Mouse (Mus musculus): ENCODE measurements around the gene Pmm1. TPM values are rescaled to one million over a fixed set of nuclear protein-coding genes. Genes with fewer than 3 reads are reported as not detected.

Pmm1 gene
- polyA plus RNA-seq, 1 experiment from 2014 or later: 40.6 TPM

GRCm38 (mm10) chr15:81952310-81952709, 8.4 kb downstream of the Pmm1 start:
- 88% methylated on average over 4 of the region's 4 CpGs for WGBS
- H3K4me2 ChIP-seq: no peak overlapping the region

DNA sequence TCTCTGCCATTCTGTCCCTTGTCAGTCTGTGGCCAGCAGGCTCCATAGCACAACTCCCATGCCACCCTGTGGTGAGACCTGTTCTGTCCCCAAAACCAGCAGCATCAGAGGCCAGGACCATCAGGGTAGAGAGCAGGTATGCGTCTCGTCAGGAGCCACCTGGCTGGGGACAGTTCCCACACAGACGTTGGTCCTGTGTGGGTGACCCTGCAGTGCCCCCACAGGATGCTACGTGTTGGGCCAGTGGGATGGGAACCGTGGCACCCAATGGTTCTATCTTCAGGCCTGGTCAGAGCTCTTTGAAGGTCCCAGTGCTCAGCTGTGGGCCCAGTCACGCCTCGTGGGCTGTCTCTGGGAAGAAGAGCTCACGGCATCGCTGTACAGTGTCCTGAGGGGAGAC, 9.6 kb downstream of the Pmm1 start:
- WGBS: 91% methylated on average over 9 of the region's 9 CpGs
- no peak for DNase-seq (ENCODE audit: low spot score)
- Histone ChIP-seq H3K4me3 (ENCODE audit: low read depth, low read length) (no peak overlapping the region), H3K27ac (ENCODE audit: low read depth, low read length) (no peak overlapping the region), H3K9ac (ENCODE audit: low read depth, low read length) (no peak overlapping the region), H3K9me3 (ENCODE audit: control insufficient read depth, low read length) (no peaks in the 10 kb centered on the region), H3K36me3 (ENCODE audit: control insufficient read depth, insufficient read depth, low read length) (no peaks in the 10 kb centered on the region; the same call in 1 of the 2 replicates), H3K27me3 (replicated peaks; ENCODE audit: control insufficient read depth, insufficient read depth, low read length) (no peaks in the 10 kb centered on the region), H3K4me2 (no peak overlapping the region), H3K4me1 (replicated peaks; ENCODE audit: control insufficient read depth, insufficient read depth, low read length) (peaks cover 9% of the 10 kb centered on the region)
- no peak for ATAC-seq (replicated peaks; ENCODE audit: low FRiP score)

More at GRCm38 (mm10) chr15:81952310-81952709, 8.4 kb downstream of the Pmm1 start:
- Histone ChIP-seq H3K9me3 (ENCODE audit: control insufficient read depth, low read length) (no peaks in the 10 kb centered on the region), H3K9ac (ENCODE audit: low read depth, low read length) (no peak overlapping the region), H3K4me3 (ENCODE audit: low read depth, low read length) (no peak overlapping the region), H3K4me1 (replicated peaks; ENCODE audit: control insufficient read depth, insufficient read depth, low read length) (peaks cover 9% of the 10 kb centered on the region), H3K27me3 (replicated peaks; ENCODE audit: control insufficient read depth, insufficient read depth, low read length) (no peaks in the 10 kb centered on the region), H3K36me3 (ENCODE audit: control insufficient read depth, insufficient read depth, low read length) (no peaks in the 10 kb centered on the region; the same call in 1 of the 2 replicates), H3K27ac (ENCODE audit: low read depth, low read length) (no peak overlapping the region)
- no peak for ATAC-seq (replicated peaks; ENCODE audit: low FRiP score)
- no peak for DNase-seq (ENCODE audit: low spot score)

GRCm38 (mm10) chr15:81950716-81951115, 10.0 kb downstream of the Pmm1 start:
- no peak for ATAC-seq (replicated peaks; ENCODE audit: low FRiP score)
- no peak for DNase-seq (ENCODE audit: low spot score)
- 90% methylated on average over 5 of the region's 5 CpGs for WGBS

GRCm38 (mm10) chr15:81949476-81950131, 11.1 kb downstream of the Pmm1 start:
- no peak overlapping the region for H3K4me2 ChIP-seq
- H3K36me3 ChIP-seq (ENCODE audit: control insufficient read depth, insufficient read depth, low read length): no peaks in the 10 kb centered on the region; the same call in 1 of the 2 replicates
- no peak overlapping the region for H3K27ac ChIP-seq (ENCODE audit: low read depth, low read length)
- H3K9me3 ChIP-seq (ENCODE audit: control insufficient read depth, low read length): no peaks in the 10 kb centered on the region
- H3K4me3 ChIP-seq (ENCODE audit: low read depth, low read length): no peak overlapping the region
- DNase-seq (ENCODE audit: low spot score) (no peak), ATAC-seq (replicated peaks; ENCODE audit: low FRiP score) (no peak)
- 76% methylated on average over 11 of the region's 11 CpGs for whole genome bisulfite sequencing
- H3K9ac ChIP-seq (ENCODE audit: low read depth, low read length): no peak overlapping the region
- H3K4me1 ChIP-seq (replicated peaks; ENCODE audit: control insufficient read depth, insufficient read depth, low read length): peaks cover 9% of the 10 kb centered on the region
- no peaks in the 10 kb centered on the region for H3K27me3 ChIP-seq (replicated peaks; ENCODE audit: control insufficient read depth, insufficient read depth, low read length)

More at GRCm38 (mm10) chr15:81950716-81951115, 10.0 kb downstream of the Pmm1 start:
- H3K36me3 ChIP-seq (ENCODE audit: control insufficient read depth, insufficient read depth, low read length): no peaks in the 10 kb centered on the region; the same call in 1 of the 2 replicates
- H3K27me3 ChIP-seq (replicated peaks; ENCODE audit: control insufficient read depth, insufficient read depth, low read length): no peaks in the 10 kb centered on the region
- H3K9ac ChIP-seq (ENCODE audit: low read depth, low read length): no peak overlapping the region
- H3K9me3 ChIP-seq (ENCODE audit: control insufficient read depth, low read length): no peaks in the 10 kb centered on the region
- H3K27ac ChIP-seq (ENCODE audit: low read depth, low read length): no peak overlapping the region
- no peak overlapping the region for H3K4me3 ChIP-seq (ENCODE audit: low read depth, low read length)
- peaks cover 9% of the 10 kb centered on the region for H3K4me1 ChIP-seq (replicated peaks; ENCODE audit: control insufficient read depth, insufficient read depth, low read length)
- H3K4me2 ChIP-seq: no peak overlapping the region

- Histone ChIP-seq H3K27me3 (replicated peaks; ENCODE audit: control insufficient read depth, insufficient read depth, low read length) (no peaks in the 10 kb centered on the region), H3K9ac (ENCODE audit: low read depth, low read length) (no peak overlapping the region), H3K9me3 (ENCODE audit: control insufficient read depth, low read length) (no peaks in the 10 kb centered on the region), H3K4me2 (no peak overlapping the region), H3K27ac (ENCODE audit: low read depth, low read length) (no peak overlapping the region), H3K4me3 (ENCODE audit: low read depth, low read length) (no peak overlapping the region), H3K36me3 (ENCODE audit: control insufficient read depth, insufficient read depth, low read length) (no peaks in the 10 kb centered on the region; the same call in 1 of the 2 replicates), H3K4me1 (replicated peaks; ENCODE audit: control insufficient read depth, insufficient read depth, low read length) (peaks cover 9% of the 10 kb centered on the region)
- WGBS: 74% methylated on average over 10 of the region's 10 CpGs
- DNase-seq (ENCODE audit: low spot score) (no peak), ATAC-seq (replicated peaks; ENCODE audit: low FRiP score) (no peak)
These were observed 11.7 kb downstream of the Pmm1 start for GRCm38 (mm10) chr15:81949076-81949475.

- DNase-seq (ENCODE audit: low spot score) (no peak), ATAC-seq (replicated peaks; ENCODE audit: low FRiP score) (no peak)
- H3K4me1 ChIP-seq (replicated peaks; ENCODE audit: control insufficient read depth, insufficient read depth, low read length): peaks cover 10% of the 10 kb centered on the region
- no peak overlapping the region for H3K4me3 ChIP-seq (ENCODE audit: low read depth, low read length)
- WGBS: 26% methylated on average over 9 of the region's 9 CpGs
- H3K9me3 ChIP-seq (ENCODE audit: control insufficient read depth, low read length): no peaks in the 10 kb centered on the region
- H3K9ac ChIP-seq (ENCODE audit: low read depth, low read length): no peak overlapping the region
- no peaks in the 10 kb centered on the region for H3K27me3 ChIP-seq (replicated peaks; ENCODE audit: control insufficient read depth, insufficient read depth, low read length)
- no peak overlapping the region for H3K4me2 ChIP-seq
- no peaks in the 10 kb centered on the region for H3K36me3 ChIP-seq (ENCODE audit: control insufficient read depth, insufficient read depth, low read length)
- H3K27ac ChIP-seq (ENCODE audit: low read depth, low read length): no peak overlapping the region
These were observed 17.5 kb downstream of the Pmm1 start for GRCm38 (mm10) chr15:81943176-81943749.

- H3K27me3 ChIP-seq (replicated peaks; ENCODE audit: control insufficient read depth, insufficient read depth, low read length): peaks cover 15% of the 10 kb centered on the region; the same call in 1 of the 2 replicates
- no peak overlapping the region for H3K9ac ChIP-seq (ENCODE audit: low read depth, low read length)
- H3K9me3 ChIP-seq (ENCODE audit: control insufficient read depth, low read length): no peaks in the 10 kb centered on the region
- no peak overlapping the region for H3K27ac ChIP-seq (ENCODE audit: low read depth, low read length)
- DNase-seq (ENCODE audit: low spot score): no peak
- peaks cover 19% of the 10 kb centered on the region for H3K4me1 ChIP-seq (replicated peaks; ENCODE audit: control insufficient read depth, insufficient read depth, low read length)
- no peak for ATAC-seq (replicated peaks; ENCODE audit: low FRiP score)
- no peaks in the 10 kb centered on the region for H3K36me3 ChIP-seq (ENCODE audit: control insufficient read depth, insufficient read depth, low read length)
- 87% methylated on average over 2 of the region's 2 CpGs for WGBS
- no peak overlapping the region for H3K4me3 ChIP-seq (ENCODE audit: low read depth, low read length)
- no peak overlapping the region for H3K4me2 ChIP-seq
These were observed 19.7 kb downstream of the Pmm1 start for GRCm38 (mm10) chr15:81941010-81941409.

- no peaks in the 10 kb centered on the region for H3K36me3 ChIP-seq (ENCODE audit: control insufficient read depth, insufficient read depth, low read length)
- H3K9me3 ChIP-seq (ENCODE audit: control insufficient read depth, low read length): no peaks in the 10 kb centered on the region
- WGBS: 82% methylated on average over 5 of the region's 5 CpGs
- ATAC-seq (replicated peaks; ENCODE audit: low FRiP score) (no peak), DNase-seq (ENCODE audit: low spot score) (no peak)
- H3K4me2 ChIP-seq: no peak overlapping the region
- H3K4me1 ChIP-seq (replicated peaks; ENCODE audit: control insufficient read depth, insufficient read depth, low read length): peaks cover 19% of the 10 kb centered on the region
- H3K4me3 ChIP-seq (ENCODE audit: low read depth, low read length): no peak overlapping the region
- no peak overlapping the region for H3K27ac ChIP-seq (ENCODE audit: low read depth, low read length)
- H3K9ac ChIP-seq (ENCODE audit: low read depth, low read length): no peak overlapping the region
- peaks cover 15% of the 10 kb centered on the region; the same call in 1 of the 2 replicates for H3K27me3 ChIP-seq (replicated peaks; ENCODE audit: control insufficient read depth, insufficient read depth, low read length)
These were observed 20.5 kb downstream of the Pmm1 start for GRCm38 (mm10) chr15:81940219-81940618.

DNA sequence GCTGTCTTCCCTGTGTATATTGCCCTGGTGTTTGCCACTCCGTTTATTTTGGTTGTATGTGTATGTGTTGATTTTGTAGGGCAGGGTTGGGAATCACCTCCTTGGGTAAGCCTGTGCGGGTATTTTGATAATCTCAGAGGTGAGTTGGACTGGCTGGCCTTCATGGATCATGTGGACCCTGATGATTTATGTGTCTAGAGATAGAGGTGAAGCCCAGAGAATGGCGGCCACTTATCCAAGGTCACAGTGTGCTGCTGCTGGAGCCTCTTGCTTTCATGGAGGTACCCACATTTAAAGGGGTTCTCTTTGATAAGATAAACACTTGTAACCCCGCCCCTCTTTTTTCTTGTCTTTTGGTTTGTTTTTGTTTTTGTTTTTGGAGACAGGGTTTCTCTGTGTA, 21.0 kb downstream of the Pmm1 start:
- Histone ChIP-seq H3K27me3 (replicated peaks; ENCODE audit: control insufficient read depth, insufficient read depth, low read length) (peaks cover 15% of the 10 kb centered on the region; the same call in 1 of the 2 replicates), H3K27ac (ENCODE audit: low read depth, low read length) (no peak overlapping the region), H3K36me3 (ENCODE audit: control insufficient read depth, insufficient read depth, low read length) (no peaks in the 10 kb centered on the region), H3K4me1 (replicated peaks; ENCODE audit: control insufficient read depth, insufficient read depth, low read length) (peaks cover 19% of the 10 kb centered on the region), H3K9me3 (ENCODE audit: control insufficient read depth, low read length) (no peaks in the 10 kb centered on the region), H3K4me2 (no peak overlapping the region), H3K4me3 (ENCODE audit: low read depth, low read length) (no peak overlapping the region), H3K9ac (ENCODE audit: low read depth, low read length) (no peak overlapping the region)
- ATAC-seq (replicated peaks; ENCODE audit: low FRiP score): peak; percentile 54; the same call in 1 of the 2 replicates
- DNase-seq (ENCODE audit: low spot score): no peak
- WGBS: 66% methylated on average over 4 of the region's 4 CpGs
